Mouse (Mus musculus) E14TG2a.4 (cell line): ENCODE measurements at regions not wholly inside any gene's neighbourhood (a gene's known extent, or its start where the extent isn't known, plus 50 kb on each side); places are given as distances from the start of the nearest gene placed in this dataset.
"Not testable (repeated sequence)": the region's sequence is repeated elsewhere in the genome, so short reads cannot be mapped to it uniquely, and the experiment has no call there.

Experiments used
- CTCF ChIP-seq: conservative IDR thresholded peaks from 2 replicates; pipeline ENCODE4 v1.5.1; 2014; ENCODE audit warnings: low read length
- NANOG ChIP-seq: IDR thresholded peaks from 2 replicates; pipeline ENCODE4 v1.6.1; 2014; ENCODE audit warnings: borderline replicate concordance, low read length, mixed read lengths
- POU5F1 ChIP-seq: IDR thresholded peaks from 2 replicates; pipeline ENCODE4 v1.6.1; 2014; ENCODE audit warnings: low read length, borderline replicate concordance

- TF ChIP-seq CTCF, POU5F1, NANOG: not testable (repeated sequence)
Measured at GRCm38 (mm10) chr12:113945786-113946185, 402.1 kb downstream of the Adam6a start.
